Mouse (Mus musculus): ENCODE measurements at regions not wholly inside any gene's neighbourhood (a gene's known extent, or its start where the extent isn't known, plus 50 kb on each side); places are given as distances from the start of the nearest gene placed in this dataset.

GRCm38 (mm10) chr2:101470569-101471100 lies 153.9 kb upstream of the Rag2 start:
- H3K4me2 ChIP-seq, result no peak overlapping the region
- 89% methylated on average over 6 of the region's 6 CpGs for WGBS
- H3K27me3 ChIP-seq (replicated peaks), result no peaks in the 10 kb centered on the region
- no peaks in the 10 kb centered on the region for H3K4me1 ChIP-seq
- no peak overlapping the region for H3K4me3 ChIP-seq (replicated peaks)
- no peak for ATAC-seq (ENCODE audit: low FRiP score)
- H3K9ac ChIP-seq (replicated peaks), result no peak overlapping the region
- no peaks in the 10 kb centered on the region for H3K9me3 ChIP-seq (replicated peaks)
- H3K36me3 ChIP-seq, result no peaks in the 10 kb centered on the region
- H3K27ac ChIP-seq (replicated peaks), result no peak overlapping the region

GRCm38 (mm10) chr2:101472449-101473115 lies 151.9 kb upstream of the Rag2 start:
- no peak overlapping the region for H3K27ac ChIP-seq (replicated peaks)
- no peak overlapping the region for H3K4me3 ChIP-seq (replicated peaks)
- no peak overlapping the region for H3K9ac ChIP-seq (replicated peaks)
- ATAC-seq (ENCODE audit: low FRiP score), result no peak
- H3K4me2 ChIP-seq, result no peak overlapping the region
- H3K9me3 ChIP-seq (replicated peaks), result no peaks in the 10 kb centered on the region
- WGBS, result 33% methylated on average over 8 of the region's 8 CpGs
- no peaks in the 10 kb centered on the region for H3K4me1 ChIP-seq
- no peaks in the 10 kb centered on the region for H3K36me3 ChIP-seq
- H3K27me3 ChIP-seq (replicated peaks), result no peaks in the 10 kb centered on the region

GRCm38 (mm10) chr2:101473116-101473485 lies 151.4 kb upstream of the Rag2 start:
- Histone ChIP-seq H3K27ac (replicated peaks) (no peak overlapping the region), H3K4me1 (no peaks in the 10 kb centered on the region), H3K27me3 (replicated peaks) (no peaks in the 10 kb centered on the region), H3K9ac (replicated peaks) (no peak overlapping the region), H3K4me3 (replicated peaks) (no peak overlapping the region), H3K4me2 (no peak overlapping the region), H3K36me3 (no peaks in the 10 kb centered on the region), H3K9me3 (replicated peaks) (no peaks in the 10 kb centered on the region)
- no peak for ATAC-seq (ENCODE audit: low FRiP score)
- WGBS, result 92% methylated on average over 4 of the region's 4 CpGs

GRCm38 (mm10) chr2:101476862-101477261 lies 147.7 kb upstream of the Rag2 start:
- no peak for ATAC-seq (ENCODE audit: low FRiP score)
- Histone ChIP-seq H3K27me3 (replicated peaks) (no peaks in the 10 kb centered on the region), H3K4me3 (replicated peaks) (no peak overlapping the region), H3K4me1 (no peaks in the 10 kb centered on the region), H3K9ac (replicated peaks) (no peak overlapping the region), H3K27ac (replicated peaks) (no peak overlapping the region), H3K4me2 (no peak overlapping the region), H3K36me3 (no peaks in the 10 kb centered on the region), H3K9me3 (replicated peaks) (no peaks in the 10 kb centered on the region)
- WGBS, result 80% methylated on average over 2 of the region's 2 CpGs

- no peak for ATAC-seq (ENCODE audit: low FRiP score)
- no peaks in the 10 kb centered on the region for H3K9me3 ChIP-seq (replicated peaks)
- WGBS, result 88% methylated on average over 2 of the region's 2 CpGs
Observed at GRCm38 (mm10) chr2:101490207-101490606, 134.3 kb upstream of the Rag2 start.

GRCm38 (mm10) chr2:101491762-101492161 lies 132.8 kb upstream of the Rag2 start:
- H3K4me1 ChIP-seq, result no peaks in the 10 kb centered on the region
- no peaks in the 10 kb centered on the region for H3K27me3 ChIP-seq (replicated peaks)
- no peaks in the 10 kb centered on the region for H3K9me3 ChIP-seq (replicated peaks)
- H3K4me3 ChIP-seq (replicated peaks), result no peak overlapping the region
- H3K9ac ChIP-seq (replicated peaks), result no peak overlapping the region
- H3K27ac ChIP-seq (replicated peaks), result no peak overlapping the region
- H3K36me3 ChIP-seq, result no peaks in the 10 kb centered on the region
- H3K4me2 ChIP-seq, result no peak overlapping the region
- 80% methylated on average over 3 of the region's 3 CpGs for WGBS
- no peak for ATAC-seq (ENCODE audit: low FRiP score)

More at GRCm38 (mm10) chr2:101490207-101490606, 134.3 kb upstream of the Rag2 start:
- H3K9ac ChIP-seq (replicated peaks), result no peak overlapping the region
- no peaks in the 10 kb centered on the region for H3K36me3 ChIP-seq
- H3K4me1 ChIP-seq, result no peaks in the 10 kb centered on the region
- no peak overlapping the region for H3K27ac ChIP-seq (replicated peaks)
- no peak overlapping the region for H3K4me3 ChIP-seq (replicated peaks)
- H3K27me3 ChIP-seq (replicated peaks), result no peaks in the 10 kb centered on the region
- no peak overlapping the region for H3K4me2 ChIP-seq

- H3K27me3 ChIP-seq (replicated peaks), result no peaks in the 10 kb centered on the region
- H3K36me3 ChIP-seq, result no peaks in the 10 kb centered on the region
- no peak overlapping the region for H3K27ac ChIP-seq (replicated peaks)
- no peak overlapping the region for H3K9ac ChIP-seq (replicated peaks)
- H3K4me1 ChIP-seq, result no peaks in the 10 kb centered on the region
- ATAC-seq (ENCODE audit: low FRiP score), result no peak
- no peak overlapping the region for H3K4me3 ChIP-seq (replicated peaks)
- H3K4me2 ChIP-seq, result no peak overlapping the region
- H3K9me3 ChIP-seq (replicated peaks), result no peaks in the 10 kb centered on the region
Observed at GRCm38 (mm10) chr2:101508116-101508515, 116.4 kb upstream of the Rag2 start.

Data from neural tube, embryonic 15.5 days (tissue).